Mouse (Mus musculus): ENCODE measurements around the gene Abca13.

GRCm38 (mm10) chr11:9194861-9195260, 3.1 kb downstream of the Abca13 start:
- no peak for TF ChIP-seq POLR2A (IDR thresholded peaks at IDR 0.05; ENCODE audit: borderline replicate concordance, extremely low read depth, insufficient read depth, insufficient read length, poor library complexity, severe bottlenecking)
- no peak for TF ChIP-seq CTCF (IDR thresholded peaks at IDR 0.05; ENCODE audit: borderline replicate concordance, extremely low read depth, insufficient read depth, insufficient read length)

All from brain, embryonic 14.5 days (tissue).